Mouse (Mus musculus) forebrain, embryonic 16.5 days (tissue): ENCODE data around the gene Lin37. TPM values are rescaled to one million over a fixed set of nuclear protein-coding genes. Genes with fewer than 3 reads are reported as not detected.

Experiments
- ATAC-seq: fragments of 200-750 bp; cut with Nextera tagmentation; 2 replicates; pipeline ENCODE4 v1.8.0; 2017; ENCODE audit warnings: mild to moderate bottlenecking, moderate library complexity
- H3K27ac ChIP-seq: fragments of 300-500 bp; sonication (generic); 2 replicates; pipeline ENCODE4 v1.5.1; 2014; ENCODE audit warnings: low read length, control low read depth
- H3K27me3 ChIP-seq: fragments of 300-500 bp; sonication (generic); replicated peaks from 2 replicates; pipeline ENCODE4 v1.6.1; 2014; ENCODE audit warnings: low read length; ENCODE audit not compliant: control insufficient read depth, insufficient read depth
- H3K36me3 ChIP-seq: fragments of 300-500 bp; sonication (generic); 2 replicates; pipeline ENCODE4 v1.6.1; 2014; ENCODE audit not compliant: control insufficient read depth, insufficient read depth
- H3K4me1 ChIP-seq: fragments of 300-500 bp; sonication (generic); replicated peaks from 2 replicates; pipeline ENCODE4 v1.6.1; 2014; ENCODE audit warnings: low read length; ENCODE audit not compliant: control insufficient read depth, insufficient read depth
- H3K4me2 ChIP-seq: fragments of 300-500 bp; sonication (generic); 2 replicates; pipeline ENCODE4 v1.6.1; 2014; ENCODE audit warnings: mild to moderate bottlenecking, low read length, control low read depth
- H3K4me3 ChIP-seq: fragments of 300-500 bp; sonication (generic); replicated peaks from 2 replicates; pipeline ENCODE4 v1.5.1; 2014; ENCODE audit warnings: mild to moderate bottlenecking, low read length, control low read depth
- H3K9ac ChIP-seq: fragments of 300-500 bp; sonication (generic); replicated peaks from 2 replicates; pipeline ENCODE4 v1.6.1; 2014; ENCODE audit warnings: low read depth, low read length, control low read depth
- H3K9me3 ChIP-seq: fragments of 300-500 bp; sonication (generic); 2 replicates; pipeline ENCODE4 v1.6.1; 2016; ENCODE audit warnings: low read length; ENCODE audit not compliant: control insufficient read depth
- WGBS: fragments of 180-500 bp; shearing (Covaris S2); extraction: QIAGEN DNeasy Blood & Tissue Kit; methylation state at CpG from one replicate; pipeline ENCODE4 v1.1.7; 2014; 5-methylcytosine and 5-hydroxymethylcytosine counted together
- microRNA-seq: library from miRNA; unstranded; fragments of <30 nt; microRNA quantifications from one replicate; pipeline ENCODE4, GENCODE M21; 2017
- polyA plus RNA-seq: library from polyadenylated mRNA; unstranded; fragments of >200 nt; fragmentation: Nextera tagmentation; extraction: Ambion mirVana; gene quantifications from 2 replicates; pipeline ENCODE4 v1.2.1, GENCODE M21; 2015

The Lin37 gene
- polyA plus RNA-seq, 1 experiment from 2014 or later: 52.9 TPM

DNA sequence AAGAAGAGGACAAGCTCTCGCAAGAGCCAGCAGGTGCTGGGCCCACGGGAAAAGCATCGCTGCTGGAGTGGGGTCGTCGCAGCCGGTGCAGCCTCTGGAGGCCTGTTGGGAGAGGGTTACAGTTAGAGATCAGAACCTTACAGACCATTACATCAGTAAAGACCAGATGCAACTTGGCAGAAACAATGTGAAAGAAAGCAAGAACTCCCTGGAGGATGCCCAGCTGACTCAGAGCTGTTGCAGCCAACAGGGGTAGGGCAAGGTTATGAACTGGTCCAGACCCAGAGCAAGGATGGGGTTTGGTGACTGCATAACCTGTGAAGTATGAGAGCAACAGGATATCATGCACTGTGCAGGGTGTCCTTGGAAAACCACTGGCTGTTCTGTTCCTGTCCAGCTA, 35.2 kb downstream of the Lin37 start:
- peaks cover 45% of the 10 kb centered on the region for H3K36me3 ChIP-seq
- no peak overlapping the region for H3K4me2 ChIP-seq
- no peaks in the 10 kb centered on the region for H3K27me3 ChIP-seq
- peaks cover 7% of the 10 kb centered on the region for H3K4me1 ChIP-seq
- no peak overlapping the region for H3K9ac ChIP-seq
- no peaks in the 10 kb centered on the region for H3K9me3 ChIP-seq
- WGBS: 85% methylated on average over 6 of the region's 6 CpGs
- no peak for ATAC-seq
- H3K27ac ChIP-seq: no peak overlapping the region
- H3K4me3 ChIP-seq: no peak overlapping the region

DNA sequence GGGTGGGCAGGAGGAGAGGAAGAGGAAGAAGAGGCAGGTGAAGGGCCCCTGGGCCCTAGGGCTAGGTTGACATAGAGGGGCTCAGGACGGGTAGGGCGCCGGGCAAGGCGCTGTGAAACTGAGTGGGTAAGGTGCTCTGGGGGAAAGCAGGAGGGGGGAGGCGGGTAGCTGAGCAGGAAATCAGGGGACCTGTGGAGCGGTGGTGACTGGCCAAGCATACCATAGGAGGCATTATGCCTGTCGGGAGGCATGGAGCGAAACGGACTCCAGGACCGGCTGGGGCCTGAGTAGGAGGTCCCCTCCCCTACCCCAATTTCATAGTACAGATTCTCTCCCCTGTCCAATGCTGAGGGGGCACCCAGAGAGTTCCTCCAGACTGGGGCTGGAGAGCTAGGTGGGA, 36.8 kb downstream of the Lin37 start:
- ATAC-seq: no peak
- no peak overlapping the region for H3K27ac ChIP-seq
- no peaks in the 10 kb centered on the region for H3K27me3 ChIP-seq
- H3K9ac ChIP-seq: no peak overlapping the region
- H3K4me2 ChIP-seq: no peak overlapping the region
- no peaks in the 10 kb centered on the region for H3K9me3 ChIP-seq
- 78% methylated on average over 10 of the region's 10 CpGs for WGBS
- peaks cover 32% of the 10 kb centered on the region for H3K36me3 ChIP-seq
- no peak overlapping the region for H3K4me3 ChIP-seq
- H3K4me1 ChIP-seq: peaks cover 7% of the 10 kb centered on the region

DNA sequence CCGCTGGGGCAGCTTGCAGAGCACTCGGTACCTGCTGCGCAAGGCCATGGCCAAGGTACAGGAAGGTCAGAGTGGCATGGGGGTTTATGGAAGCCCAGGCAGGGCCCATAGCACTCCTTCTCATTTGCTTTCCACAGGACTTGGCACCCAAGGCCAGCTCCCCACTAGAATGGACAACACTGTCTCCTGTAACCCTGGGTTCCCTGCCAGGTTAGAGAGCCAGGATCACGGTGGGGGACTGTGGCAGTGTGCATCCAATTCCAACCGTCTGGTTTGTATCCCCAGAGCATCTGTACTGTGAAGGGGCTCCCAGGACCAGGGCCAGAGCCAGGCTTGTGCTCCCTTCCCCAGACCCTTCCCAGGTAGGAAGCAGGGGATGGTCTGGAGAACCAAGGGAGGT, 38.8 kb downstream of the Lin37 start:
- no peaks in the 10 kb centered on the region for H3K27me3 ChIP-seq
- no peak overlapping the region for H3K4me3 ChIP-seq
- H3K4me2 ChIP-seq: no peak overlapping the region
- peaks cover 7% of the 10 kb centered on the region for H3K4me1 ChIP-seq
- no peaks in the 10 kb centered on the region for H3K9me3 ChIP-seq
- no peak overlapping the region for H3K9ac ChIP-seq
- H3K27ac ChIP-seq: no peak overlapping the region
- WGBS: 67% methylated on average over 5 of the region's 5 CpGs
- ATAC-seq: peak; percentile 11; the same call in 1 of the 2 replicates
- peaks cover 16% of the 10 kb centered on the region for H3K36me3 ChIP-seq

- H3K36me3 ChIP-seq: peaks cover 12% of the 10 kb centered on the region
- no peak overlapping the region for H3K9ac ChIP-seq
- 61% methylated on average over 4 of the region's 4 CpGs for WGBS
Observed at GRCm38 (mm10) chr7:30520396-30520795, 39.2 kb downstream of the Lin37 start.

DNA sequence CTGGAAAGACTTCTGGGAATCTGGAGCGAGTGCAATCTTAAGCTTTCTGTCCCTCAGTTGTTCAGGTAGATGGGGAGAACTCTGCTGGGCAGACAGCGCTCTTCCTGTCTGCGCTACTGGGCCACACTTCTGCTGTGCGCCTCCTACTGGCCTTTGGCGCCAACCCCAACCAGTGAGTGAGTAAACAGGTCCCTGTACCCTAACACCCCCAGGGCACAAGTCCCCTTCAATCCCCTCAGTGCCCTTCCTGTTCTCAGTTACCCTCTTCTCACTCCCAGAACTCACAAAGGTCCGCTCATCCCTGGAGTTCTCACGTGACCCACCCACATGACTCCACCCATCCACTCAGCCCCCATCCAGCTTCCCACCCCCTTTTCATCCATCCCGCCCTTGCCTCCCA, 41.3 kb downstream of the Lin37 start:
- Histone ChIP-seq H3K27me3 (no peaks in the 10 kb centered on the region), H3K4me2 (no peak overlapping the region), H3K9ac (no peak overlapping the region), H3K9me3 (no peaks in the 10 kb centered on the region), H3K36me3 (no peaks in the 10 kb centered on the region; the same call in 1 of the 2 replicates), H3K4me3 (no peak overlapping the region), H3K4me1 (peaks cover 7% of the 10 kb centered on the region), H3K27ac (no peak overlapping the region)
- ATAC-seq: no peak
- 43% methylated on average over 8 of the region's 8 CpGs for WGBS

More at GRCm38 (mm10) chr7:30520396-30520795, 39.2 kb downstream of the Lin37 start:
- peak; percentile 19; the same call in 1 of the 2 replicates for ATAC-seq
- Histone ChIP-seq H3K4me1 (peaks cover 7% of the 10 kb centered on the region), H3K27ac (no peak overlapping the region), H3K4me3 (no peak overlapping the region), H3K4me2 (no peak overlapping the region), H3K9me3 (no peaks in the 10 kb centered on the region), H3K27me3 (no peaks in the 10 kb centered on the region)

DNA sequence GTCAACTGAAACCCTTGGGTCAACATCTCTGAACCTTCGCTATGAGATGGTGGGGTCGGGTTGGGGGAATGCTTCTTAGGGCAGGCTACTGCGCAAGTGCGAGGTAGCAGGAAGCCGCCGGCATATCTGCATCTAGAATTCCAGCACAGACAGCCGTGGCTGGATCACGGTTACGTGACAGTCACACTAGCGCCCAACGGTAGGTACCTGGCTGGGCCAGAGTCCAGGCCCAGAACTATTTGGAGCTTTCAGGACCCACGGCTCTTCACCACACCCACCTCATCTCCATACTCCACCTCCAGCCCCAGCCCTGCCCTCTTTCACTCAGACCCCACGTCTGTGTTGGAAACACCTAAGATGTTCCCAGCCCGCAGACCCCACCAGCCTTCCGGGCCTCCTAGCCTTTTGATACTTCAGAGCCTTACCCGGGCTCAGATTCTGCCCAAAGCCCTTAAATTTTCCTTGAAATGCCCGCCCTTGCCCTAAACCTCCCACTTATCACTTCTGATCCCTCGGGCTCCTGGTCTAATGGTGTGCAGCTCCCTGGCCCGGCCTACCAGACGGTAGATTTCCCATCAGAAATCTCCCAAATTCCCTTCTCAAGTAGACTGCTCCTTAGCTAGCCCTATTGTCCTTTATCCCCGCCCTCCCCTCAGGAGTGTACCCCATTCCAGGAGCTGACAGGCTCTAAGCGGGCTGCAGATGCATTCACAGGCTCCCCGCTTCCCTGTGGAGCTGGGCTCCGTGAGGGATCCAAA, 44.5 kb downstream of the Lin37 start:
- Histone ChIP-seq H3K9me3 (no peaks in the 10 kb centered on the region), H3K27ac (no peak overlapping the region), H3K27me3 (no peaks in the 10 kb centered on the region), H3K4me2 (no peak overlapping the region), H3K4me1 (peaks cover 2% of the 10 kb centered on the region), H3K36me3 (no peaks in the 10 kb centered on the region), H3K9ac (no peak overlapping the region), H3K4me3 (no peak overlapping the region)
- WGBS: 59% methylated on average over 24 of the region's 24 CpGs
- ATAC-seq: no peak

- ATAC-seq: no peak
- Histone ChIP-seq H3K4me3 (no peak overlapping the region), H3K4me1 (no peaks in the 10 kb centered on the region), H3K27me3 (no peaks in the 10 kb centered on the region), H3K9ac (no peak overlapping the region), H3K4me2 (no peak overlapping the region), H3K27ac (no peak overlapping the region), H3K9me3 (no peaks in the 10 kb centered on the region), H3K36me3 (no peaks in the 10 kb centered on the region)
- 81% methylated on average over 4 of the region's 4 CpGs for WGBS
Observed at GRCm38 (mm10) chr7:30508061-30508460, 51.6 kb downstream of the Lin37 start.

Small RNA genes lying within 50 kb of the gene (microRNA-seq; reads per million reads assigned to microRNA genes)
- gene Gm38670 (not detected), gene Mir3569 (not detected)

Other genes with a start within 250 kb of the Lin37 start
- 8.5 and 11.7 TPM in 2 replicates for gene Syne4, start 245.0 kb downstream of the Lin37 start, polyA plus RNA-seq
- gene E130208F15Rik, start 238.1 kb downstream of the Lin37 start, polyA plus RNA-seq: not detected in 2 replicates
- 18.0 and 19.3 TPM in 2 replicates for gene Sdhaf1, start 235.9 kb downstream of the Lin37 start, polyA plus RNA-seq
- gene Lrfn3, start 197.1 kb downstream of the Lin37 start, polyA plus RNA-seq: 10.4 and 13.4 TPM in 2 replicates
- 14.0 and 19.1 TPM in 2 replicates for gene Tyrobp, start 146.1 kb downstream of the Lin37 start, polyA plus RNA-seq
- not detected in 2 replicates for gene Hcst, start 140.0 kb downstream of the Lin37 start, polyA plus RNA-seq
- 2.3 and 3.4 TPM in 2 replicates for gene Nfkbid, start 138.1 kb downstream of the Lin37 start, polyA plus RNA-seq
- 584 and 649 TPM in 2 replicates for gene Aplp1, start 114.3 kb downstream of the Lin37 start, polyA plus RNA-seq
- gene Kirrel2, start 102.1 kb downstream of the Lin37 start, polyA plus RNA-seq: 0.22 and 0.43 TPM in 2 replicates
- not detected in 2 replicates for gene Nphs1, start 101.5 kb downstream of the Lin37 start, polyA plus RNA-seq
- not detected in 2 replicates for gene Prodh2, start 66.2 kb downstream of the Lin37 start, polyA plus RNA-seq
- gene Arhgap33, start 24.8 kb downstream of the Lin37 start, polyA plus RNA-seq: 122 and 148 TPM in 2 replicates
- 9.3 and 11.1 TPM in 2 replicates for gene Hspb6, start 7.7 kb downstream of the Lin37 start, polyA plus RNA-seq
- gene Proser3, start 7.5 kb downstream of the Lin37 start, polyA plus RNA-seq: 8.8 and 13.5 TPM in 2 replicates
- 107 and 111 TPM in 2 replicates for gene U2af1l4, start 3.5 kb upstream of the Lin37 start, polyA plus RNA-seq
- gene Gm49396, start 3.5 kb upstream of the Lin37 start, polyA plus RNA-seq: 23.5 and 28.5 TPM in 2 replicates
- gene Psenen, start 3.8 kb upstream of the Lin37 start, polyA plus RNA-seq: 117 and 121 TPM in 2 replicates
- 5.8 and 6.3 TPM in 2 replicates for gene Igflr1, start 5.6 kb upstream of the Lin37 start, polyA plus RNA-seq
- gene Kmt2b, start 28.9 kb upstream of the Lin37 start, polyA plus RNA-seq: 8.7 and 15.6 TPM in 2 replicates
- gene Zbtb32, start 39.1 kb upstream of the Lin37 start, polyA plus RNA-seq: 0.22 and 0.23 TPM in 2 replicates
- 0.34 and 0.40 TPM in 2 replicates for gene Upk1a, start 53.0 kb upstream of the Lin37 start, polyA plus RNA-seq
- gene Cox6b1, start 66.3 kb upstream of the Lin37 start, polyA plus RNA-seq: 860 and 869 TPM in 2 replicates
- not detected in 2 replicates for gene Etv2, start 76.0 kb upstream of the Lin37 start, polyA plus RNA-seq
- gene Rbm42, start 90.5 kb upstream of the Lin37 start, polyA plus RNA-seq: 153 and 155 TPM in 2 replicates
- 34.0 and 34.5 TPM in 2 replicates for gene Haus5, start 105.2 kb upstream of the Lin37 start, polyA plus RNA-seq
- not detected in 2 replicates for gene Pmis2, start 111.8 kb upstream of the Lin37 start, polyA plus RNA-seq
- not detected in 2 replicates for gene 2200002J24Rik, start 139.1 kb upstream of the Lin37 start, polyA plus RNA-seq
- 1.3 and 2.4 TPM in 2 replicates for gene Atp4a, start 152.4 kb upstream of the Lin37 start, polyA plus RNA-seq
- gene Tmem147, start 169.7 kb upstream of the Lin37 start, polyA plus RNA-seq: 202 and 214 TPM in 2 replicates
- 0.68 and 1.1 TPM in 2 replicates for gene Gapdhs, start 183.8 kb upstream of the Lin37 start, polyA plus RNA-seq
- 2.2 and 2.3 TPM in 2 replicates for gene Sbsn, start 191.6 kb upstream of the Lin37 start, polyA plus RNA-seq
- 1.1 and 2.2 TPM in 2 replicates for gene Dmkn, start 203.9 kb upstream of the Lin37 start, polyA plus RNA-seq
- 3.9 TPM in 1 of 2 replicates, not detected in the other for gene Krtdap, start 228.1 kb upstream of the Lin37 start, polyA plus RNA-seq